Mouse (Mus musculus): ENCODE results near the gene Adgrg3.
"Not testable (repeated sequence)": the region's sequence is repeated elsewhere in the genome, so short reads cannot be mapped to it uniquely, and the experiment has no call there.

Gene Adgrg3

DNA sequence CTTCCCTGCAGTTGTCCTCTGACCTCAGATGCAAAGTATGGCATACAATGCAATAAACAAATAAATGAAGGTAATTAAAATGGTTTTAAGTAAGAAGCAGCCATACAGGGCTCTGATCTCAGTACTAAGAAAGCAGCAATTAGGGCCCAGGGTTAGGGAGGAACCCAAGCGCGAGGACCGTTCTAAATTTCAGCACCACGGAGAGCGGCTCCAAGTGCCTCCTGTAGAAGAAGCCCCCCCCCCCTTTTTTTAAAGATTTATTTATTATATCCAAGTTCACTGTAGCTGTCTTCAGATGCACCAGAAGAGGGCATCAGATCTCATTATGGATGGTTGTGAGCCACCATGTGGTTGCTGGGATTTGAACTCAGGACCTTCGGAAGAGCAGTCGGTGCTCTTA, 10.9 kb downstream of the Adgrg3 start:
- not testable (repeated sequence) for DNase-seq

DNA sequence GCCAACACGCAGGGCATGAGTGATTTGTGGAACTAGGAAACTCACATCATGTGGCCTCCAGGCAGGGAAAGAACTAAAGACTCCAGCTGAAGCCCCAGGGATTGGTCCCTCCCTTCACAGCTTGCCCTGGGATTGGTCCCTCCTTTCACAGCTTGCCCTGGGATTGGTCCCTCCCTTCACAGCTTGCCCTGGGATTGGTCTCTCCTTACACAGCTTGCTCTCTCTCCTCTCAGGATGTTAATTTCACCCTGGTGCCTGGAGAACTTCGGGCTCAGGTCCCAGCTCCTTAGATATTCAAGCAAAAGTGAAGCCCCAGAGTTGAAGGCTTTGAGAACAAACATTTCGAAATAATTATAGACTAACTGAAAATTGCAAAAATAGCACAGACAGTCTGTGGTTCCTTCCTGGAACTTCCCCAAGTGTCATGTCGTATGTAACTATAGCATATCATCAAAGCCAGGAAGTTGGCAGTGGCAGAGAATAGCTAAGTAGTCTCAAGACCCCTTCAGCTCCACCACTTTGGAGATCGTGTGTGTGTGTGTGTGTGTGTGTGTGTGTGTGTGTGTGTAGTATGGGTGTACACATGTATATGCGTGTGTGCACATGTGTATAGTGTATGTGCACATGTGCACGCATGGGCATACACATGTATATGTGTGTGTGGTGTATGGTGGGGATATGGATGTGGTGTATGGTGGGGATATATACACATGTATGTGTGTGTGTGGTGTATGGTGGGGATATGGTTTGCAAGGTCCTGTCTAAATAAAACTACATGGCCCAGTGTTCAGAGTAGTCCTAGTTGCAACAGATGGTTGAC, 19.8 kb downstream of the Adgrg3 start:
- peak; percentile 46 for DNase-seq

DNA sequence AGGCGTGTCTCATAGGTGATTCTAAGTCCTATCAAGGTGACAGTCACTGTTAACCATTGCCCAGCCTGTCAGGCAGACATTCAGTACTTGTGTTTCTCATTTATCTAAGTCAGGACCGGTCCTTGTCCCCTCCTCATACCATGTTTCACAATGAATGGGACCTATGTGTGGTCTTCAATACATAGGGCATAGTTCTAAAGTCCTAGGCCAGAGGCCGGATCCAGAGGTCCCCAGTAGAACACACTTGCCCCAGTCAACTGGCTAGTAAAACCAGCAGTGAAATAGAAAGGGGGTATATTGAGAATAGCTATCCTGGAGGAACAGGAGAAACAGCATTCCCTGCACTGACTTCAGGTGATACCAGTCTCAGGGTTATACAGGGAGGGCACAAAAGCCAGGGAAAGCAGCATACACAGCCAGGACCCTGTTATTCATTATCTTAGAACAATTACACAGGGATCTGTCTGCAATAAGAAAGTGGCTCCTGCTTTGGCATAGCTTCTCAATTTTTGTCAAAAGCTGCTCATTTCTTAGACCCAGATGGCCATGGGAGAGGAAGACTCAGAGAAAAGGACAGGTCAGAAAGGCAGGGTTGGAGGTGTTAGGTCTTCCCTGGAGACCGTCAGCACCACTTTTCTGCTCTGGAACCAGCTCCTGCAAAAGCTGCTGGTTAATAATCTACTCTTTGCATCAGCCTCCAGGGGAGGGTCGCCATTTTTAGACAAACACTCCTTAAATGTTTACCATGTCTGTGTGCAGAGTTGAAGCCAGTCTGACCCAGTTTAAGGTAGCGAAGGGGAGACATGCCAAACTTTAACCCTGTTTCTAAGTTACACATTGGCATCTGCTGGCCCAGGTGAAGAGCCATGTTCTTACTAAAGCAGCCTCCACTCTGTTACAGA, 24.6 kb downstream of the Adgrg3 start:
- no peak for DNase-seq

DNA sequence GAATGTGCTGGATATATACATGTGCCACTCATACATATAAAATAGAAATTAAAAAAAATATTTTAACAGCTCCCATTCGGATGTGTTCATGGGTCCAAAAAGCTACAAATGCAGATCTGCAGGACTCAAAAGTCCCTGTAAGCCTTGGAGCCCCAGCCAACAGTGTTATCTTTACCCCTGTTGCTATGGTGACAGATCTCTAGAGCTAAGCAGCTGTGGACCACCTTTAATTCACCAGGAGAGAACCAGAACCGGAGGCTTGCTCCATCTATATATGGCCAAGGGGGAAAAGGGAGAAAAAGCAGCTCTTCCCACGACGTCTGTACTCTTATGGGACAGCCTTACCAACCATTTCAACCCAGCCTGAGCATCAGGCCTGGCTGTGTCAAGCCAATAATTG, 27.3 kb downstream of the Adgrg3 start:
- no peak for DNase-seq

DNA sequence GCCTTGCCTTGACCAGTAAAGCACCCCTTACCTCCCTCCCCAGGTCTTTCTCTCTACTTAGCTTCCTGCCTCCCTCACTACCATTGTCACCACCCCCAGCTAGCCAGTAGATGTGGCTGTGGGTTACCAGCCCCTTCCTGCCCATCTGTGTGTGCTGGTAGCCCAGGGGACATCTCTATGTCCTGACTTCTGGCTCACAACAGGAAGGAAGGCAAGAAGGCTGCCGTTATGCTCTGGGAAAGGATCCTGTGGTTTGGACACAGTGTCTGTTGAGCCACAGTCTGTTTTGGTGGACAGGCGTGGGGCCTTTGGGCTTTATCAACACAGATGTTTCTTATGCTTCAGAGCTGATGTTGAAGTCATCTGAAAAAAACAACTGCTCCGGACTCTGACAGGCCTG, 29.5 kb downstream of the Adgrg3 start:
- no peak for DNase-seq

DNA sequence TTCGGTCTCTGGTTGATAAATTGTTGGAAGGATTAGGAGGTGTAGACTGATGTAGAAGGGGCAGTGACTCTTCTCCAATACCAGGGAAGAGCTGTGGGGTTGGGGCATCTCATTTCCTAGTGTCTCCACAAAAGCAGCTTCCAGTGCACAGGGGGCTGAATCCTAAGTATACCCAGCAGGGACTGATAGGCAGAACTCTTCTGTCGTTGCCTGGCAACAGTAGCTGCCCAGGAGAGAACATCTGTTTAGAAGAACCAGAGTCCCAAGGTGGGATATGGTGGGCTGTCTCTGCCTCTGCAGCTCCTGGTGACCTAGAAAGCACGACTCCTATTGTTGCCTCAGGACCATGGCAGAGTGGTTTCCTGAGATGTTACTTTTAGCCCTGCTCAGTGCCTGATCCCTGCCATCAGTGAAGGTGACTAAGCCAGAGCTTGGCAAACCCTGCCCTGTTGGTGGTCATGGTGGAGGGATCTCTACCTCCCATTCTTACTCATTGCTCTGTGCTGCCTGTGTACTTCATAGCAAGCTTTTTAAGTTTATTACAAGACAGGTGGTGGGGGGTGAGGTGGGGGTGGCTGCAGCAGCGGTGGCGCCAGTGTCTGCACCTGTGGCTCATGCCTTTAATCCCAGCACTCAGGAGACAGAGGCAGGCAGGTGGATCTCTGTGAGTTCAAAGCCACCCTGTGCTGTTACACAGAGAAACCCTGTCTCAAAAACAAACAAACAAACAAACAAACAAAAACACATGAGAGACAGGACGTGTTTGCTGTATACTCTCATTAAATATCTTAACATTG, 30.6 kb downstream of the Adgrg3 start:
- DNase-seq: no peak

DNA sequence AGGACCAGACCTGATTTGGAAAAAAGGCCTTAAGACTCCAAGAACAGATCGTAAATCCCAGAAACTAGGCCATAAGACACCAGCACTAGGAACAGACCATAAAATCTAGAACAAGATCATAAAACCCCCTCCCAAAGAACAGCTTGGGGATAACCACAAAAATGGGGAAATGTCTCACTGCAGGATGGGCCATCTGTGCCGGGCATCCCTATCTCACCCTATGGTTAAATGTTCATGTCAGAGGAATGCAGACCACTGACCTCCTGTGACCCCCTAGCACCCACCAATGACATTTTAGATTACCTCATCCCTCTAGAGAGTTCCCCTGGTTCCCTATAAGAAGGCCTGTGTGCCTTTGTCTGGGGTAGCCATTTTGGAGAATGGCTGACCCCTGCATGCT, 32.1 kb downstream of the Adgrg3 start:
- no peak for DNase-seq

DNA sequence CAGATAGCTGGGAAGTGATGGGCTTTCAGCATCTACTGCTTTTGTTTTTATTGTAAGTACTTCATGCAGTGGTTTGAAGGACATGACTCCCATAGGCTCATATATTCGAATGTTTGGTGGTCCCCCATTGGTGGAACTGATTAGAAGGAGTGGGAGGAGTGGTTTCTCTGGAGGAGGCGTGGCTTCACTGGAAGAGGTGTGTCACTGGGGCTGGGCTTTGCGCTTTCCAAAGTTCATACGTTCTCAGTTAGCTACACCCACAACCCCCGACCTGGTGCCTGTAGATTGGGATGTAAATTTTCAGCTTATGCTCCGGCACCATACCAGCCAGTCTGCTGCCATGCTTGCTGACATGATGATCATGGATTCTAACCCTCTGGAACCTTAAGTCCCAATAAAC, 36.9 kb downstream of the Adgrg3 start:
- no peak for DNase-seq

DNA sequence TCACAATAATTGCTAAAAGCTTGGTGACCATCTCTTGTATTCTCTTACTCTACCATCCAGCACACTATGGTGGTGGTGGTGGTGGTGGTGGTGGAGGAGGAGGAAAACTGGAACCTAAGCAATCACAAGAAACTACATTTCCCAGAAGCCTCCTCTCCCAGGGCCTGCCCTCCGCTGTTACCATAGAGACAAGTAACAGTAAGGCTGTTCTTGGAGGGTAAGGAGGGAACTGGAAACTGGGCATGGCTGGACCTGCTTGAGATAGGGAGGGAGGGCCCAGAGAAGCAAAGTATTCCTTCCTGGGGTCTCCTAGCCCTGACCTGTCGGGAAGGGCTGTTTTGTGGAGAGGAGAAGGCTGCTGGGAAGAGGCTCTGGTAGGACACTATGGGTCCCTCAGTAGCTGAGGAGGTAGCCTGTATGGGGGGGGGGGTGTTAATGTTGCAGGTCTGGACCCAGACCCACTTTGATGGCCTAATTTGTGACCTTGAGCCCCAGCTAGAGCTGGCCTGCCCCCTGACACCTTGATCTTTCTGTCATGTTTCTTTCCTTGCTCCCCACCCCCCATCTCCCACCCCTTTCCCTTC, 37.5 kb downstream of the Adgrg3 start, which contains the start of gene Drc7:
Drc7 (plus strand) TSS at position 177 of the 584 bp plus-strand sequence.
- peak; percentile 26 for DNase-seq

DNA sequence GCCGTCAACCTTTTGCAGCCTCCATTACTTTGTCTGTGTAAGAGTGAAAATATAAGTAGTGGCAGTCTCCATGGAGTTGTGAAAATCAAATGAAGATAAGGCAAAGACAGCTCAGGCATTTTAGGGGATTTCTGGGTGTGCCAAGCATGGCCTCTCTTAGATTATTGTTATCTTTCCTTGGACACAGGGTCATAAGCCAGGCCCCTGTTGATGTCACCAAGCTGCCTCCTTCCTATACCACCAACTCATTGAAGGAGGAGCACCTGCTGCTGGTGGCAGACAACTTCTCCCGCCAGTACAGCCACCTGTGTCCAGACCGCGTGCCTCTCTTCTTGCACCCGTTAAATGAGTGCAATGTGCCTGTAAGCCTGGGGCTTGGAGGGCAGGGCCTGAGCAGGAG, 38.9 kb downstream of the Adgrg3 start:
- no peak for DNase-seq

DNA sequence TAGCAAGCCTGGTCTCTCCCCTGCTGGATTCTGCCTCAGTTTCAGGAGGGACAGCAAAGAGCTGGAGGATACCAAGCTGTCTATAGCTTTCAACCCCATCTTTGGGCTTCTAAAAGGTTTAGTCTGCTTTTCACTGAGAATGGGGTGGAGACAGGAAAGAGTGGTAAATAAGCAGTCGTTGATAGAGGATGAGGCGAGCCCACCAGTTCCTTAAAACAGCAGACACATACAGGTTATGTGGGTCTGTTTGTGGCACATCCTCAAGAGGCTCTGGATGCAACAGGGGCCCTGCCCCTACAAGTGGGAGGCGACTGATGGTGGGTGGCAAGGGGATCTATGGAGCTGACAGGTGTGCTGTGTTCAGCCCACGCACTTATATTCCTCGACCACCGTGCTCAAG, 41.2 kb downstream of the Adgrg3 start:
- DNase-seq: no peak

DNA sequence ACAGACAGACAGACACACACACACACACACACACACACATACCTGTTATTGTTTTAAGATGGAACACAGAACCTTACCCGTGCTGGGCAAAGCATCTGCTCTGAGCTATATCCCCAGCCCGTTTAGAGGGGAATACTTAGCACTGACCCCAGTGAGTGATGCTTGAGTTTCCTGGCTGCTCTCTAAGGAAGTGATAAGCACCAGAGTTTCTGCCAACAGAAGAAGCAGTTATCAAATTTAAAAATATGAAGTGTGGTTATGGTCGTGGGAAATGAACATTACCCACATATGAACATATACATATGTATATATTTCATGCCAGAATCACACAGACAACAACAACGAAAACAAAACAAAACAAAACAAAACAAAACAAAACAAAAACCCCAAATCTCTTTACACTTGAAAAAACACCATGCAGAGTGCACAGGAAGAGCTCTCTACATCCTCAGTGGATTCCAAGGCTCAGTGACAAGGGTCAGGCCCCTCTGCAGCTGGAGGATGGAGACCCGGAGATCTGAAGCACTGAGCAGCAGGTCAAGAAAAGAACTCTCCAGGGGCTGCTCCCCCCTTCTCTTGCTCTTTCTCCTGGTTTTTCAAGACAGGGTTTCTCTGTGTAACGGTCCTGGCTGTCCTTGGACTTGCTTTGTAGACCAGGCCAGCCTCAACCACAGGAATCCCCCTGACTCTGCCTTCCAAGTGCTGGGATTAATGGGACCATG, 42.5 kb downstream of the Adgrg3 start:
- DNase-seq: no peak

DNA sequence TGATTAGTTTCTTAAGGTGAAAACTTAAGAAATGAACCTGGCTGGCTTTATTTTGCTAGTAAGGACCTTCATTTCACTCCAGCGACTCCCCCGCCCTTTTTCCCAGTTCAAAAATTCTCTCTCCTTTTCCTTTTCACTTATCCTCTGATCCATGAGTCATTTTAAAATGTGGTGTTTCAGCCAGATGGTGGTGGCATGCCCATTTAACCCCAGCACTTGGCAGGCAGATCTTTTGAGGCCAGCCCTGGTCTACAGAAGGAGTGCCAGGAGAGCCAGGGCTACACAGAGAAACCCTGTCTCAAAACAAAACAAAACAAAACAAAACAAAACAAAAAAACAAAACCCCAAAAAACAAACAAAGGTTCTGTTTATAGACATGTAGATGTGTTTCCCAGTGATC, 47.0 kb downstream of the Adgrg3 start:
- DNase-seq: no peak

DNA sequence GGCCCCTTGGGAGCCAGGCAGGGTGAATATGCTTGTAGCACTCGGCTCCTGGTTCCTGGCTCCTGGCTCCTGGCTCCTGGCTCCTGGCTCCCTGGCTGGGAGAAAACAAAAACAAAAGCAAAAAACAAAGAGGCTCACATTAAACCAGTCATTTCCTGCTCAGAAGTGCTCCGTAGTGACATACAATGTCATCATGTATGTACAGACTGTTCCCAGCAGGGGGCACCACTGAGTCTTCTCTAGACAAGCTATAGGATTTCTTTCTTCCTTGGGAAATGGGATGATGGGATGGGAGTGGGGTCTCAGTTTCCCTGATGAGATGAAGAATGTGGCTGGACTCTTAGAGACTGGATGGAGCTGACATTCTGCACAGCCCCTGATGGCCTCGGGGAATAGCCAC, 50.1 kb downstream of the Adgrg3 start:
- no peak for DNase-seq

DNA sequence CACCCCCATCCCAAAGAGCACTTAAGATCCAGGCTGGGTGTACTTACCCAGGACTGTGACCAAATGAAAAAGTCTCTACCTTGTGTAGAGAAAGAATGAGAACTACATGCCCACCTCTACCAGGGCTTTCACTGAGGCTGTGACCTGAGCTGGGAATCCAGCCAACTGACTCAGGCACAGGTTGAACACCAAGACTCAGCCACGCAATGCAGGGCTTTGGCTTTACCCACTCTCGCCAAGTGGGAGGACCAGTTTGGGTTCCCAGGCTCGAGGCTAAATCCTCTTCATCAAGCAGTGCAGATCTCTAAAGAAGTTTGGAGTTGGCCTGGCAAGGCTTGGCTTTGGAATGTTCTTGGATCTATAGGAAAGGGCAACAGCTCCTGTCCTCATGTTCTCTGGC, 58.0 kb downstream of the Adgrg3 start:
- no peak for DNase-seq

DNA sequence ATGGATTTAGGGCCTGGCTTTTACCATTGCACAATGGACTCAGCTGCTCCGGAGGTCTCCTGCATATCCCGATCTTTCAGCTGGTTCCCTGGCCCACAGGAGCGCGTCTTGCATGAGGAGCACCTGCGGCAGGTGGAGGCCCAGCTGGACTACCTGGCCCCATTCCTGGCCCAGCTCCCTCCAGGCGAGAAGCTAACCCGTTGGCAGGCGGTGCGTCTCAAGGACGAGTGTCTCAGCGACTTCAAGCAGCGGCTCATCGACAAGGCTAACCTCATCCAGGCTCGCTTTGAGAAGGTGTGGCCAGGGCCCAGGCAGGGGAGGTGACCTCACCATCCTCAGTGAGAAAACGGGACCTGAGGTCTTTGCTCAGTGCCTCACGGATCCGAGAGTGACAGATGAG, 58.7 kb downstream of the Adgrg3 start:
- no peak for DNase-seq

DNA sequence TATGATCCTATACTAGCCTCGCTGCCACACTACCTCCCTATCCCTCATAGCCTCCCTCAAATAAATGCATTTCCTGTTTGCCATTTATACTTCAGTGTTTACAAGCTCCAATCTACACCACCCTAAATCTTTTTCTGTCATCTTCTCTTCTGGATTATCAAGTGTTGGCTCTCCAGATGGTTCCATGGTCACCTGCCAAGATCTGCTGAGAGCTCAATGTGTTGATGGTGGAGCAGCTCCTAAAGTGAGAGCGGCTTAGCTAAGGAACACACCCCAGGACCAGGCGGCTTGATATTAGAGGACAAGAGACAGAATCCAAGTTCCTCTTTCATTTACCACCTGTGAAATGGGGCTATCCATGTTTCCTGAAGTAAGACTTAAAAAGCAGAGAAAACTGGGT, 60.6 kb downstream of the Adgrg3 start:
- DNase-seq: no peak

DNA sequence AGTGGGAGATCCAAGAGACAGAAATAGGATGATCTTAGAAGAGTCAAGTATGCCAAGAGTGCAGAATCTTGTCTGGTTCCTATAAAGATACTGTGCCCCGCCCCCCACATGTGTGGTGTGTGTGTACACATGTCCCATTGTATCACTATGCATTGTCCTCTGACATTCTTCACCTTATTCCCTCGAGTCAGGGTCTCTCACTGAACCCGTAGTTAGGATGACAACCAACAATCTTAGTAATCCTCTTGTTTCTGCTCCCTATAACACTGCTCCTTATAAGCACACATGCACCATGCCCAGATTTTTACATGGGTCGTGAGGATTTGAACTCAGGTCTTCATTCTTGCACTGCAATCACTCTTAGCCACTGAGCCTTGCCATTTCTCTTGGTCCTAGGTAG, 61.8 kb downstream of the Adgrg3 start:
- DNase-seq: no peak

DNA sequence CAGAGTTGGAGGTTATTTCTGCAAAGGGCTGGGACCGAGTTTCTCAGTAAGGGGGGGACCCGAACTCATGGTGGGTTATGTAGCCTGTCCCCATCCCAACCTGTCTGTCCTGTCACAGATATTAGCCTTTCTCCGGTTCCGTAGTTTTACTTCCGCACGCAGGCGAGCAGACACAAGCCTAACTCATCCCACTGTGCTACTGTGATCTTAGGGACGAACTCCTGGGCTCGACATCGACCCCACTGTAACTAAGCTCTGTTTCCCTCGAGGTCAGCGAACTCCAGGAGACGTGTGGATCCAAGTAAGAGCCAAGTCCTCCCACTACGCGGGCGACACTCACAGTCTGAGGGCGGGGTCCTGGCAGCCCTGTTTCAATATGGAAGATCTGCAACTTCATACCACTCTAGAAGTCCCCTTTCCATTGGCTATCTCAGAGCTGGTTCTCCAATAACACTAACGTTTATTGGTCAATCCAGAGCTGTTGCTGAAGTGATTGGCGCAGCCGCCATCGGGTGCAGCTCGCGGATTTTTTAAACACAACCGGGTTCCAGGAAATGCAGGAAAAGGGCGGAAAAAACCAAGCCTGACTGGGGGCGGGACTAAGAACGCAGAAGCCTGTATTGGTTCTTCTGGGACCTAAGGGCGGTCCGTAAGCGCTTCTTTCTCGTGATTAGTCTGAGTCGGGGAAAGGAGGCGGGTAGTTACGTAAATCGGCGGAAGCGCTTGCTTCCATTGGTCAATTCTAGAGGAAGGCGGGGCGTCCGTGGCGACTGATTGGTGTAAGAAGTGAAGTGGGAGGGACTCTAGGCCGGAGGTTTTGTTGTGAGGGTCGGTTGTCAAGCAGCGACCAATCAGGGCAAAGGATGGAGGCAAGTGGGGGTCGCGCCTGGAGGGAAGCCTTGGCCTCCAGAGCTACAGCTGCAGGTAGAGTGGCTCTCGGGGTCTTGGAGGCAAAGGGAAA, 63.2 kb downstream of the Adgrg3 start, which contains the start of gene Katnb1:
Katnb1 (plus strand) TSS at position 806 of the 961 bp plus-strand sequence.
- DNase-seq: peak; percentile 100

DNA sequence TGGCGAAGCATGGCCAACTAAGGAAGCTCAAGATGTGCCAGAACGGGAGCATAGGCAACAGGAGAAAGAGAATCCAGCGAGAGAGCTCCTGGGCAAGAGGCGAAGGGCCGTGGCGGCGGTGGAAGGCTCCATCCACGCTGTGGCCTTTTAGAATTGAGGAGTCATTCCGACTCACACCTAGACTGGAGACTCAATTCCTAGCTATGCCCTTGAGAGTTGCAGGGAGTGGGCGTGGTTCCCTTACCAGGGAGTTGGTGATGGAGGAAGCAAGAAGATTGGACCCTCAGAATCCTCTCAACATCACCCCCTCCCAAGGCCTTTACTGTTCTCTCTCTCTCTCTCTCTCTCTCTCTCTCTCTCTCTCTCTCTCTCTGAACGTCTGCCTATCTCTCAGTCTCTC, 64.2 kb downstream of the Adgrg3 start:
- DNase-seq: no peak

DNA sequence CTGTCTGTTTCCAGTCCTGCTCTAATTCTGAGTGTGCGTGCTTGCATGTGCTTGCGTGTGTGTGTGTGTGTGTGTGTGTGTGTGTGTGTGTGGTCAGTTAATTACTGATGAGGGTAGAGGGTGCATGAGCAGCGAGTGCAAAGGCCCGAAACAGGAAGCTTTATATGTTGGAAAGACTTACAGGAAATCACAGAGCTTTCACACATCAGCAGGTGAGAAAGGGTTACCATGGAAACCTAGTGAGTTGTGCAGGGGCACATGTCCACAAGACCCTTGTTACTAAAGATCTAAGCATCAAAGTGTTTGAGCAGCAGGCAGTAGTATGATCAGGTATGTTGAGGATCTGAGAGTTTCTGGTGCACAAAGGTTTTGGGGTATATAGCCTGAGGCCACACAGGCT, 66.8 kb downstream of the Adgrg3 start:
- no peak for DNase-seq

Measured in layer of hippocampus, adult 9-11 months (tissue).